Mouse (Mus musculus): ENCODE measurements around the gene Cacng4.

Cacng4 gene

DNA sequence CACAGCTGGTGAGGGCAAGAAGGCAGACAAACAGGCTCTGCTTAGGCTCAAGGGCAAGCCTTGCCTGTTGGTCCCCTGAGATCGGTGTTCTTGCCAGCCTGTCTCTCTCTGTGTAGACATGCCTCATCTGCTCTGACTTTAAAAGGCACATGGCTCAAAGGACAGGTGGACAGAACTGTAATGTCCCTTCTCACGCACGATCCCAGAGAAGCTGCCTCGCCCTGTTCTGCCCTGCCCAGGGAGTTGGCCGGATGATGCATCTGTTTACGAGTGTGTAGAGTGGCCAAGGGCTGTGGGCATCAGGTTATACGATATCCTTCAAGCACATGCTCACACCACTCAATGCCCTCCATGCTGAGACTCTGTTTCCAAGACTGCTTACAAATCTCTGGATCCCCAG lies 80.0 kb downstream of the Cacng4 start:
- DNase-seq = no peak

DNA sequence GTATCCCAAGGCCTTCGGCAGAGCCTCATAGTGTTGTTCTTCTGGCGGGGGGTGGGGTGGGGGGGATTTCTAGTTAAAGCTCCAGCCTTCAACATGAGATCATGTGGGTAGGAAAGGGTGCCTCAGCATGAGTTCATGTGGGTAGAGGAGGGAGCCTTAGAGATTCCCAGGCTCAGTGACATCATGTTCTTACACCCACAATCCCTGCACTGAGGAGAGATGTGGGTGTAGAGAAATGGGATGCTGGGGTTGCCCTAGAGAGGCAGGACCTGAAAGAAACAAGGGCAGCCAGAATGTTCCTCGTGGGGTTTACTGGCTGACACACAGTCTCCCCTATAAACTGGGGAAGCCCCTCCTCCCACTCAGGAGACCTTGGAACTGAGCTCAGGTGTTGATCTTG lies 84.0 kb downstream of the Cacng4 start:
- no peak for DNase-seq

DNA sequence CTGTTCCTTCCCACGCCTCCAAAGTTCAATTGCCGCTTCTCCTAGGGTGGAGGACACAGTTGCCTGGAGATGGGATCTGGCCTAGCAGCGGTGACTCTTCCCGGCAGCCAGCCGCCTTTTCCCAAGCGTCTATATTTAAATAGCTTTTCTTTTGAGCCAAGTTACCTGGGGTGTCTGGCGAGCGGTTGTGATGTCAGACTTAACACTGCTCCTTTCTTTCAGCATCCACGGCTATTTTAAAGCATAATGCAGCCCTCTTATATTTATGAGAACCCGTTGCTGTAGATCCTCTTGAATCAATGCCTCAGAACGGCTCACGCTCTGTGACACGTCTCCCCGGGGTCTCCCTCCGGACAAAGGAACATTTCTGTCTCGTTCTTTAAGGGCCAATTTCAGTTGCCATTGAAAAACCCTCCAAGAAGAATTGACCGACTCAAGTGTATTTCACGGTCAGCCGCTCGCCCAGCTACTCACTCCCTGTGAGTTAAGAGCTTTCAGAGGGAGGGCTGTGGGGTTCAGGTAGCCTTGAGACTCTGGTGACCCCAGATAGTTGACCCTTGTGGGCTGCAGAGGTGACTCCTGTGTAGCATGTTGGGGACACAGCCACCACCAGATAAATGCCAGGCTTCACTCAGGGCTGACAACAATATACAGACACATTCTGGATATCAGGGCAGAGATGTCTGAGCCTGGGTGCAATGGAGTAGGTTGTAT lies 86.3 kb downstream of the Cacng4 start:
- DNase-seq = no peak

DNA sequence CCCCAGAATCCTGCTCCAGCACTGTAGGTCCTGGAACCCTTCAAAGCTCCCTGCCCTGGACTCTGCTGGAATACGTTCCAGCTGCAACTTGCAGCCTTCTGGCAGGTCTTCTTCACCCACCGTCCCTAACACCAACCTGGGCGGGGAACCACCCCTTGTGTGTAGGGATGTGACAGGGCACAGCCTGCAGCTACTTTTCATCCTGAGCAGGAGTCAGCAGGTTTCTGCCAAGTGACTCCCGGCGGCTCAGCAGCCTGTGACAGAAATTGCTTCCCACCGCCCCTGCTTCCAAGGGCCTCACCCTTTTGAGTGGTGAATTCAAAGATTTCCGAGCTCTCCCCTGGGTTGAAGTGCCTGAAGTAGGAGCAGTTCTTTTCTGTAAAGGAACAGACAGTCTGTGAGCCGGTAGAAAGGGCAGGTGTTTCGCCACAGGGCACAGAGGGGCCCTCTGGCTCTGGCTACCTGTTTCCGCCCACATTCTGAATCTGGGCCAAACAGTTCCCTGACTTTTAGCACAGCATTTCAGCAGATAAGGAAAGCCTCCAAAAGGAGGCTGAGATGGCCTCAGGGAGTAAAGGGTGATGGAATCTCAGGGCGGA lies 88.8 kb downstream of the Cacng4 start:
- peak; percentile 67 for DNase-seq

DNA sequence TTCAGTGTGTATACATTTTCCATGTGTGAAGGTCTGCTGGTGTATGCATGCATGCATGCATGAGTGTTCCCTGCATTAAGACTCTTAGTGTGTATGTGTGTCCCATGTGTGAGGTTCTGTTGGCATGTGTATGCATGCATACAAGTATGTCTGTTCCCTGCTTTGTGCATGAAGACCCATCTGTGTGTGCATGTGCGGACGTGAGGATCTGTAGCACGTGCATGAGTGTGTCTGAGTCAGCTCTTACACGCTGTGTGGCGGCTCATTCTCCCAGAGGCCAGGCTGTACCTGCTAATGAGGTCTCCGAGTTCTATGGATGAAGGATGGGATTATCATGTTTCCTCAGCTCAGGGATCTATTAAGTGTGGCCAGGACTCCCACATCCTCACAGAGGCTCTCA lies 89.3 kb downstream of the Cacng4 start:
- DNase-seq = no peak

DNA sequence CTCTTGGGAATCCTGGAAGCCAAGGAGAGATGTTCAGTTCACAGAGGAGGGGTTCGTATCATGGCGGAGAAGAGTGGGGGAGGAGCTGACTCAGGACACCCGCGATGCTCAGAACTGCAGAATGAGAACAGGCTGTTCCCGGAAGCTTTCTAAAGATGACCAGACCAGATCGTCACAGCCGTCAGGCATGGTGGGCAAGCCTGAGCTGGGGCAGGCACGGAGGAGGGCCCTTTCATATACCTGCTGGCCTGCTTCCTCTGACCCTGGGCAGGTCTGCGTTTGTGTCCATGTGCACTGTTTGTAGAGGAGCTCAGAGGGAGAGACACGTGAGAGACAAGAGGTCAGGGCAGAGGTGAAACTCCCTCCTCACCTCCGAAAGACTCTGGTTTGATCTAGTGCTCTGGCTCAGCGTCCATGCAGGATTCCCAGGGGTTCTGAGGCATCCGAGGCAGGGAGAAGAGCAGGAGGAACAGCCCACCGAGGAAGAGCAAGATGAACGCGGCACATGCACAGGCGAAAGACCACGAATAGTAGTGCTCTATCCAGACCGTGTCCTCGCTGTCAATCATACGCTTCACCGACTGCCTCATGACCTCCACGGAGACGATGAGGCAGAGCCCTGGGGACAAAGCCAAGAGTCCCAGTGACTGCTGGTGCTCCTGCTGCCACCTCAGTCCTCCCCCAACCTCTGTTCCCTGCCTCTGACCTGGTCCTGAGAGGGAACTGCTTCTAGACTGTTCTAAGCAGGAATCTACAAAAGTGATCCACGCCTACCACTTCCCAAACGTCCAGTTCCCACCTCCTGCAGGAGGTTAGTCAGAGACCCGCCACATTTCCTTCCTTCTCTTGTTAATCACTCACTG lies 90.9 kb downstream of the Cacng4 start:
- DNase-seq = peak; percentile 14

DNA sequence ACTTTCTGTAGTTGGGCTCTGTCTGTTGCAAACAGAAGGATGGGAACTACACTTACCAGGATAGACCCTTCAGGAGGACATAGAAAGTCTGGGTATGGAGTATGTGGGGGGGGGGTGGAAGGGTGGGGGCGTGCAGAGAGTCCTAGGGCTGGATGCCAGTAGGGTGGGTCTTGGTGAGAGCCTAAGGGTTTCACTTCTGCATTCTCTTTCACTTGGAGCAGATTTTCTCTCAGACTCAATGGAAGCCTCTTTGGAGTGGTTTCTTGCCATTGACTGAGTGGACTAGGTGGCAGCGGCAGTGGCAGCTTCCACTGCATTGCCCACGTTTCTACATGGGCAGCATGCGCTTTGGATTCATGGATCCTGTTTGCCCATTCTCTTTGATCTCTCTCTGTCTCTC lies 94.4 kb downstream of the Cacng4 start:
- no peak for DNase-seq

DNA sequence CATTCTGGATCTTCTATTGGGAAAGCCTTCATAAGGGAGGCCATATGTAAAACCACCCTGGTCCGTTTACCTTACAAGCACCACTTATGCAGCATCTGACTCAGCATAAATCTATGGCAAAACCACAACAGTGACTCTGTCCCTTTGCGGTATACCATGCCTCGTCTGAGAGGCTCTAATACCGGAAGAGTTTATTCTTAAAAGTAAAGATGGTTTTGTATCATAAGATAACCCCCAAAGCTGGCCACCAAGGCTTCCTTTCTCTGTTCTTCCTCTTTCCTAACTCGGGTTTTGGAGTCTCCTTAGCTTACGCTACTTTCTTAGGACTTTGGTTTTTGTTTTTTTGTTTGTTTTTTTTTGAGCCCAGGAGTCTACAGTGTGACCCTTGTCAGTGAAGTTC lies 101.0 kb downstream of the Cacng4 start:
- DNase-seq = no peak

DNA sequence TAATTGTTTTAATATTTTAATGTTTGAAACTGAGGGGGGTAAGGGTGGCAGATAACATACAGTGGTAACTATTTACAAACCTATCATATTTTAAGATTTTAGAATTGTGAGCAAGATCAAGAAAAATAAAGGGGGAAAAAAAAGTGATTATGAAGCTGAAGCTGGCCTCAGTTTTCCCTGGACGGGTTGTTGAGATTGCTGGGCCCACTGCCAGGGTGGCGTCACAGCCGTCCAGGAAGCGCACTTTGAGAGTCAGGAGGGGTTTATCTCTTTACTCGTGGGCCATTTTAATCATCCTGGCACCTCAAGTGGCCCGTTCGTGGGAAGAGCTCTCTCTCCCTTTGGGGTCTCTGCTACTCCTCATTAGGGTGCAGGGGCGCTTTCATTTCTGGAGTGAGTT lies 102.8 kb downstream of the Cacng4 start:
- DNase-seq = no peak

DNA sequence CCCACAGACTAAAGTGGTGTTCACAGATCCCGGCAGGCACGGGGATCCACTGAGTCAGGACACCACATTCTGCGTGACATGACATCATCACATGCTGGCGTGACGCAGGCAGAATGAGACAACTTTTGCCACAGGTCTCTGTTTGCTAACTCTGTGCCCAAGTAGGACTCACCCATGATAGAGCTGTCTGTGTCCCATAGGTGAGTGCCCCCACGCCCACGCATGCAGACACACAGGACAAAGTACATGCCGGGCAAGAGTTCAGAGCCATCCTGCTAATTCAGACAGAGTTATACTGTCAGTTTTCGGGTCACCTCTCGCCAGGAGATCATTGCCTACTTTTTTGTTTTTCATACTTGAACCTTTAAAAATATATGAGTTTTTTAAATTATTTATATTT lies 105.9 kb downstream of the Cacng4 start:
- DNase-seq = no peak

DNA sequence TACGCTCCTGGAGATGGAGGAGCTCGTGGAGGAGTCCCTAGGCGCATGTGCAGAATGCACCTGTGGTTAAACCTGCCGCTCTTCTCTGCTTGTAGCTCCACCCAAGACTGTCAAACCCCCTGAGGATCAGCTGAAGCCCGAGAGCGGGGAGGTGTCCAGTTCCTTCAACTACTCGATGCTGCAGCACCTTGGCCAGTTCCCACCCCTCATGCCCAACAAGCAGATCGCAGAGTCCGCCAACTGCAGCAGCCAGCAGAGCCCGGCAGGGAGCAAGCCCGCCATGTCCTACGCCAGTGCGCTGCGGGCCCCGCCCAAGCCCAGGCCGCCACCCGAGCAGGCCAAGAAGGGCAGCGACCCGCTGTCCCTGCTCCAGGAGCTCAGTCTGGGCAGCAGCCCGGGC lies 108.1 kb downstream of the Cacng4 start:
- DNase-seq = no peak

DNA sequence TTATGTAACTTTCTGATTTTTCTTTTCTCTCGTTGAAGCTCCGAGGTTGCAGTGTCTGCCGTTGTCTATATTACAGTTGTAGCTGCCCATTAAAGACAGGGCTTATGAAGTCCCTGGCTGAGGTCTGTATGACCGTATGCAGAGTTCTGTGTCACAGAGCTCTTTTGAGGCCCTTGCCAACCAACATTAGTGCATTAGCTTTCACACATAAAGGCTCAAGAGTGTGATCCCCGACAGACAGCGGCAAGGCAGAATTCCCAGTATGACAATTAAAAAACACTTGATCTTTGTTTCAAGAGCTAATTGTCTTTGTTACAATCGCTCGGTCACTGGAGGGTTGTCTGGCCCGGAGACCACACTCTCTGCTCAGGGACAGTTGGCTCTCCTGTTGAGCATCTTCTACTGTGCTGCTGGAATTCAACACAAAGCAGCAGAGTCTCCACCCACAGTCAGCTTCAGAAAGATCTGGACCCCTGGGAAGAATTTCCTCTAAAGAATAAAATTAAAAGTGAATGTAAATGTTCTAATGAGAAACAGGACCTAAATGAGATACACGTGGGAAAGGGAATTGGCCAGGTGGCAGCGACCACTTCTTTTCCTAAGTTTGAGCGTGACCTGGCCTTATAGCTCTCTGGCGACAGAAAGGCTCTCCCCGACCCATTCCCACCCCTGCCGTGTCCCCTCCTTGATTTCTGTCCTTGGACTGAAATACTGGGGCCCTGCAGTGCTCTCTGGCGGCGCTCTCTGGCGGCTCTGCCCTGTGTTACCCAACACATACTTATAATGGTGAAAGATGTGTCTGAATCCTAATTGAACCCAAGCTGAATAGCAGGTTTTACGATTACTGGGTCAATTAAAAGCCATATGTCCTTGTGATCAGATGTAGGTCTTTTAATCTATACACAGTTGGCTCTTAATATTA lies 110.6 kb downstream of the Cacng4 start:
- no peak for DNase-seq

DNA sequence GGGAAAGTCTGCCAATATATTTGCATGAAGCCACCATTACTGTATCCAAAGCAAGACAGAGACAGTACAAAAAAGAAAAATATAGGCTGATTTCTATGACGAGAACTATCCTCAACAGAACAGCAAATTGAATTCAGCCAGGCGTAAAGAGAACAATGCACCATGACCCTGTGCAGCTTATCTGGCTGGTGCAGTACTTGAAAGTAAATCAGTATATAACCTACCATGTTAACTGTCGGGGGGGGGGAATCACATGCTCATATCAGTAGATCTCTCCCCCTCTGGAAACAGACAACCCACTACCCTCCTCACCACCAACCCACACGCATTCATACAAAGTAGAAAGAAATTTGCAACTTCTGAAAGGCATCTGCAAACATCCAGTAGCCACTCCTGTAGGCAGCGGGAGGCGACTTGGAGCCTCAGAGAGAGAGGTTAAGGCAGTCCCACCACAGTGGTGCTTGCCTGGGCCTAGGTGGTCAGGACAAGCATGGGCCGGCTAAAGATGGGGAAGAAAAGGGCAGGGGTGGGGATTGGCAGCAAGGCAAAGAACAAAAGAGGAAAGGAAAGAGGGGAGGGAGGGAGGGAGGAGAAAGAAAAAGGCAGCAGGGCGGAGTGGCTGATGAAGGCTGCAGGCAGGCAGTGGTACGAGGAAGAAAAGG lies 111.5 kb downstream of the Cacng4 start:
- DNase-seq = no peak

All from lung, postnatal 36 days (tissue).